Mouse (Mus musculus) gastrocnemius, adult 2 months (tissue): ENCODE measurements at regions not wholly inside any gene's neighbourhood (a gene's known extent, or its start where the extent isn't known, plus 50 kb on each side); places are given as distances from the start of the nearest gene placed in this dataset.
"Not testable (repeated sequence)": the region's sequence is repeated elsewhere in the genome, so short reads cannot be mapped to it uniquely, and the experiment has no call there.

Experiments used
- DNase-seq: peaks from one replicate; pipeline ENCODE4 v3.0.0; 2022
- H3K27ac ChIP-seq: fragments of 200-600 bp; 2 replicates; pipeline ENCODE4 v1.8.1; 2022; ENCODE audit warnings: mild to moderate bottlenecking
- H3K4me3 ChIP-seq: fragments of 200-600 bp; 2 replicates; pipeline ENCODE4 v1.8.1; 2022; ENCODE audit warnings: mild to moderate bottlenecking, moderate library complexity
- CTCF ChIP-seq: fragments of 200-600 bp; IDR thresholded peaks from 2 replicates; pipeline ENCODE4 v1.8.1; 2022; ENCODE audit warnings: antibody characterized with exemption, mild to moderate bottlenecking, moderate library complexity
- intact Hi-C: fragments of 180-260 bp; cut with DNase I; formaldehyde crosslinking; loops from one replicate; pipeline ENCODE4 v1.15.1; 2025

DNA sequence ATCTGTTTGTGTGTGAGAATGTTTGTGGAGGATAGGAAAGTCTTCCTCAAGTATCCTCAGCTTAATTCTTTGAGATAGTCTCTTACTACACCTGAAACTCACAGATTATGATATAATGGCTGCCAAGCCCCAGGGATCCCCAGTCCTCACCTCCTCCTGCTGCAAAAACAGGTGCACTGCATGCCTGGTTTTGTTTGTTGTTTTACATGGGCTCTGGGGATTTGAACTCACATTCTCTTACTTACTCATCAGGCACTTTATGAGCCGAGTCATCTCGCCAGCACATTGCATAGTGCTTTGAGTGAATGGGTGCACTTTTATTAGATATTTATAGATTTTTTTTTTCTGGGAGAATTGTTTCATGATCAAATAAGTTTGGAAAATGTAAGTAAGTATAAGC is 56.3 kb downstream of the Mterf1b start:
- Histone ChIP-seq H3K27ac (no peak overlapping the region), H3K4me3 (no peak overlapping the region)
- intact Hi-C loops, result no loop called here
- no peak for DNase-seq
- no peak for TF ChIP-seq CTCF

DNA sequence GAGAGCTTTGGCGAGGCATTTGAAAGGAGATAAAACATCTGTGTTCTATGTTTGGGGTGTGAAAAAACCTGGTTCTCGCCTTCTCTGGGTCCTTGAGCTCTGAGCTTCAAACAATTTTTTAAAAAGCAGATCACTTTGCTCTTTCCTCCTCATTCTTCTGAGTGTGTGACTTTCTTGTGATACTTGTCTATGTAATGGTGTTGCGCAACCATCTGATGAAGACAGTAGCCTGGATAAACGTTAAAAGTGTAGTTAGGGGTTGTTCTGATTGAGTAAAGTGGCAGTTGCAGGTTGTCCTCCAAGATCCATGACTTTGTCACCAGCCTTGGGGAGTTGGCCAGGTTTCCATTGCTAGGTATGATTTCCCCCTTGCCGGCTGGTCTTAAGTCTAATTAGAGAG is 62.1 kb downstream of the Mterf1b start:
- H3K4me3 ChIP-seq, intact Hi-C loops, H3K27ac ChIP-seq, DNase-seq: not testable (repeated sequence)

DNA sequence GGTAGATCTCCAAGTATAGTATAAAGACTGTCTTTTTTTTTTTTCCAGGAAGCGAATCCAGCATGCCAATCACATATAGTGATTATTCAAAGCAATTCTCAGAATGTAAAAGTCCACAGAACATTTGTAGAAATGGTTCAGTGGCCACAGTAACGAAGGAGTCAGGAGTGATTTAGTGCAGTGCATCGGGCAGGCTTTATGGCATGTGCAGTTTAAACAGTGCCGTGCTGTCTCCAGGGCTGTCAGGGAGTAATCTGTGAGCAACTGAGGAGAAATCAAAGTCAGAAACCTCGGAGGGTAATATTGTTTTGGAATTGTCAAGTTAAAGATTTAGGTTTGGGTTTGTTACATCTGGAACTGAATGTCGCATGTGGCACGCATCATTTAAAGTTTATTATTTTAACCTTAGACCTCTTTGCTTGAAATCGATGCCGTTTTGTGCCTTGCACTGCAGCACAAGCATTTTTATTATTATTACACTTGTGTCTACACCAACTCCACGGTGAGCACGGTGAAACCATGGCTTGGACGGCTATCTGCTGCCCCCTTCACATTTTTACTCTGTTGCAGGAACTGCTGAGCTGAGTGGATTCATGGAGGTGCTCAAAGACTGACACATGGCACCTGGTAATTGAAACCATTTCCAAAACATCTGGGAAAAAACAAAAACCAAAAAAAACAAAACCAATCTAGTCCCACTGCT is 65.0 kb downstream of the Mterf1b start:
- TF ChIP-seq CTCF, result no peak
- intact Hi-C loops, result no loop called here

GRCm38 (mm10) chr5:4259260-4259659 is 67.1 kb downstream of the Mterf1b start:
- Histone ChIP-seq H3K4me3 (no peak overlapping the region), H3K27ac (no peak overlapping the region)
- DNase-seq, result no peak
- no peak for TF ChIP-seq CTCF
- intact Hi-C loops, result no loop called here

More for the DNA sequence above, 65.0 kb downstream of the Mterf1b start:
- Histone ChIP-seq H3K27ac (no peak overlapping the region), H3K4me3 (no peak overlapping the region)
- DNase-seq, result no peak

DNA sequence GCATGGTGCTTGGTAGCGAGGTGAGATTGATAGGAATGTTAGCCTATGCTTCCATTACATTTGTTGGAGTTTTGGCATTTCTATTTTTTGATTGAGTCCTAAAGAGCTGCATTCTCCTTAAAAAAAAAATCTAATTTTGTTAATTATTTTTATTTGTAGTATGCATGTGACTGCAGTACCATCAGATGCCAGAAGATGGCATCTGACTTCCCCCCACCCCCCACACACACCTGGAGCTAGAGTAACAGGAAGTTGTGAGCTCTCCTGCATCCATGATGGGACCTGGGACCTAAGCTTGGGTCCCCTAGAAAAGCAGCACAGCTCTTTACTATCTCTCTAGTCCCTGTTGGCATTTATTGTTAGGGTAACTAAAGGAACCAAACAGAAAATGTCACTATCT is 70.5 kb downstream of the Mterf1b start:
- intact Hi-C loops, result loop anchor here (2.0 kb wide), 1 partner anchor 650 kb away; no protein-coding TSS in a partner anchor
- Histone ChIP-seq H3K27ac (no peak overlapping the region), H3K4me3 (no peak overlapping the region)
- peak; percentile 59 for TF ChIP-seq CTCF
- no peak for DNase-seq

DNA sequence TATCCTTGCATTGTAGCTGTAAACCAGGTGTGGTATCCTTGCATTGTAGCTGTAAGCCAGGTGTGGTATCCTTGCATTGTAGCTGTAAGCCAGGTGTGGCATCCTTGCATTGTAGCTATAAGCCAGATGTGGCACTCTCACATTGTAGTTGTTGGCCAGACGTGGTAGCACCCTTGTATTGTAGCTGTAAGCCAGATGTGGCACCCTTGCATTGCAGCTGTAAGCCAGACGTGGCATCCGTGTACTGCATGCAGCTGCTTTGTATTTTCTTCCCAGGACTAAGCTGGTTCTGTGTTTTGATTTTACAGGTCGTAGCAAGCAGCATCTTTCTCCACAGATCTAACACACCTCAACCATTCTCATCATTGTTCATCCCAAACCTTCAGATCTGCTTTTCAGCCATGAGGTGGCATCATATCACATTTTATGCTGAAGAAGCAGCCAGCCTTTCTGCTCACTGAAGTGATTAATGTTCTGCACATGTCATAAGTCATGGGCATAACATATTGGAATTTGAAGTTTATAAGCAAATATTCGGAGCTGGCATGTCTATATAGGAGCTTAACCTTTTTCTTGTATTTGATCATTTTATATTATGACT is 71.5 kb downstream of the Mterf1b start:
- intact Hi-C loops, result loop anchor here (2.0 kb wide), 1 partner anchor 649 kb away; no protein-coding TSS in a partner anchor
- DNase-seq, result no peak
- peak; percentile 34; the same call in 1 of the 2 replicates for TF ChIP-seq CTCF
- Histone ChIP-seq H3K27ac (no peak overlapping the region), H3K4me3 (no peak overlapping the region)

DNA sequence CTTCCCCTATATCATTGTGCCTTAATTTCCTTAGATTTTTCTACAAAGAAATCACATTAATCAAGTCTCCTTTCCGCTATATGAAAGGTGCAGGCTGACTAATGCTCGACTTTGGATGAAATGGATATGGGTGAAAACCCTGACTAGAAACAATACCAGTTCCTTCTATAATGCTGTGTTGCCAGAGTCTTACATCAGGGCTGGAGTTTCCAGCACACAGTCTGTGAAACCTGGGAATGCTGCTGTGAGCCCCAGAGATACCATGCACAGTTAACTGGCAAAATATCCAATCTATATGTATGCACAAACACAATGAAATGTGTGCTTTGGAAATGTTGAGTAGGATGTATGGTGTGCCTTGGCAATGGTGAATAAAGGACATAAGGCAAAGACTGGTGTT is 75.5 kb downstream of the Mterf1b start:
- intact Hi-C loops, result no loop called here
- Histone ChIP-seq H3K4me3 (no peak overlapping the region), H3K27ac (no peak overlapping the region)
- DNase-seq, result no peak
- no peak for TF ChIP-seq CTCF

DNA sequence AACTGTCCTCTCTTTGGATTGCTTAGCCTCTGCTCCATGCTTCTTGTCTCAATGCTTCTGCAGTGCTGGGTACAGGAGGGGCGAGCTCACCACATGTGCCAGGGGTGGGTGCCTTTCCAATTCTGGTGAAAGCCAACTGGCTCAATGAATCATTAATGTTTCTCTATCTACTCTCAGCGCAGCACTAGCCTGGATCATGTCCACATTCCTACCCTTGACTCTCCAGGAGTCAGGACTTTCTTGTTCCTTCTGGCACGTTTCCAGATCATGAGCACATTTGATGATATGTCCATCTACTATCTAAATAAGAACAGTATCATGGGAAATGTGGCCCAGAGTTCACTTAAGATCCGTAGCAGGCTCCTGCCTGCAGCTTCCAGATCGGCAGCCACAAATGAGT is 80.8 kb downstream of the Mterf1b start:
- H3K27ac ChIP-seq, result no peak overlapping the region
- intact Hi-C loops, result no loop called here
- TF ChIP-seq CTCF, result no peak
- no peak overlapping the region for H3K4me3 ChIP-seq
- no peak for DNase-seq

GRCm38 (mm10) chr5:4303616-4304015 is 111.4 kb downstream of the Mterf1b start:
- Histone ChIP-seq H3K4me3 (no peak overlapping the region), H3K27ac (no peak overlapping the region)
- no peak for DNase-seq
- TF ChIP-seq CTCF, result no peak
- intact Hi-C loops, result no loop called here

GRCm38 (mm10) chr5:4304201-4304600 is 112.0 kb downstream of the Mterf1b start:
- intact Hi-C loops, result no loop called here
- no peak overlapping the region for H3K27ac ChIP-seq
- no peak for DNase-seq
- no peak for TF ChIP-seq CTCF
- no peak overlapping the region for H3K4me3 ChIP-seq

DNA sequence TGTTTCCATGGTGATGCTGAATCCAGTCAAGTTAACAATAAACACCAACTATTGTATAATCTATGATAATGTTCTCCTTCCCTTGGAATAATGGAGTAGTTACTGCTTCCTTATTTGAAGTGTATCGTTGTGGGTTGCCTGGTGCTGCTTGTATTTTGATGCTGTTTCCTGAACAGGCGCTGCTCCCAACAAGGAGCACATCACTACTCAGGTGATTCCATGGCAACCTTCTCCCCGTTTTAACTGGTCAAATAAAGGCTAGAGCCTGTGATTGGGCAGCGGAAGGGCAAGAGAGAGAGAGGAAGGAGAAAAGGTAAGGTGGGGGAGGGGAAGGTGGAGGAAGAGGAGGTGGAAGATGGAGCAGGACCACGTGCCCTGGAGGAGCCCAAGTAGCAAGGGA is 116.3 kb downstream of the Mterf1b start:
- Histone ChIP-seq H3K4me3 (no peak overlapping the region), H3K27ac (no peak overlapping the region)
- no peak for TF ChIP-seq CTCF
- intact Hi-C loops, result no loop called here
- DNase-seq, result no peak

GRCm38 (mm10) chr5:4311169-4311568 is 119.0 kb downstream of the Mterf1b start:
- no peak overlapping the region for H3K27ac ChIP-seq
- TF ChIP-seq CTCF, result no peak
- H3K4me3 ChIP-seq, result no peak overlapping the region
- DNase-seq, result no peak
- intact Hi-C loops, result no loop called here

DNA sequence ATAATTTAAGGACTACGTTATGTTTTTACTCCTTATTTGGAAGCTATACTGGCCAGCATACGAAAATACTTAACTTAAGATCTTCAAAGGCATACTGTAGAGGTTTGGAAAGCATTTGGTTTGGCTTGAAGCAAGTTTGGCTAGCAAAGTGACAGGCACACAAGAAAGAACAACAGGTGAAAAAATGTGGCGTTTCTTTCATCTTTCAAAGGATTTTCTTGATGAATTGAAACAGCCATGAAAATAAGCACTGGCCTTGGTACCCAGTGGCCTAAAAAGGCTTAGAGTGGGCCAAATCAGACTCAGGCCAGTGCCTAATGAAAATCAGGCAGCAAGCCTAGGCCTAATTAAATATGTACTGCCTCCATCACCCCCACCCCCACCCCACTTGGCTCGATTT is 119.4 kb downstream of the Mterf1b start:
- TF ChIP-seq CTCF, result no peak
- no peak overlapping the region for H3K27ac ChIP-seq
- H3K4me3 ChIP-seq, result no peak overlapping the region
- DNase-seq, result no peak
- intact Hi-C loops, result no loop called here

DNA sequence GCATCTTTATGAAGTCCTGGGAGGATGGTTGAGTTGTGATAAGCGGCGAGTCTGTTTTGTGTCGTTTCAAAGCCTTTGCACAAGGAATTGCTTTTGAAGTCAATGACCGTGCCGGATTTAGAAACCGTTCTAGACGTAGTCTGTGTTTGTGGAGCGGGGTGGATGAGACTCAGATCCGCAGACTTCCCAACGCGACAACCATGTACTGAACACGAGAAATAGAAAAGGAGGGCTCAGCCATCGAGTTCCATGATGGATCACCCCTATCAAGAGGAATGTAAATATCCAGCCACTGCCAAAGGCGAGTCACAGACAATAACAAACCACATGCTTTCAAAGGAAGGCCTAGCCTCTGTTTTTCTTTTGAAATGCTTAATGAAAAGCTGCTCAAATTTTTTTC is 120.5 kb downstream of the Mterf1b start:
- TF ChIP-seq CTCF, result no peak
- no peak overlapping the region for H3K4me3 ChIP-seq
- no peak overlapping the region for H3K27ac ChIP-seq
- intact Hi-C loops, result no loop called here
- DNase-seq, result no peak
